Mouse (Mus musculus): ENCODE measurements around the gene Hmgb1.

Hmgb1 gene

GRCm38 (mm10) chr5:149184104-149184843, at the start of gene Hmgb1, which contains the start of gene Uspl1:
TSS of gene Hmgb1 (minus strand) at chr5:149184489.
TSS of gene Uspl1 (plus strand) at chr5:149184350.
- ATAC-seq (ENCODE audit: insufficient number of reproducible peaks, low FRiP score, low TSS enrichment) = peak; percentile 95

- 0 out of 2 replicates have a peak, but pooled peaks have one; percentile 18 for ATAC-seq (ENCODE audit: insufficient number of reproducible peaks, low FRiP score, low TSS enrichment)
Measured at GRCm38 (mm10) chr5:149229619-149230339, 45.5 kb upstream of the Hmgb1 start.

- peak; percentile 95 for ATAC-seq (ENCODE audit: insufficient number of reproducible peaks, low FRiP score, low TSS enrichment)
Measured at GRCm38 (mm10) chr5:149228700-149229618, 44.7 kb upstream of the Hmgb1 start.

GRCm38 (mm10) chr5:149224666-149225065, 40.4 kb upstream of the Hmgb1 start:
- no peak for ATAC-seq (ENCODE audit: insufficient number of reproducible peaks, low FRiP score, low TSS enrichment)

GRCm38 (mm10) chr5:149221355-149221754, 37.1 kb upstream of the Hmgb1 start:
- ATAC-seq (ENCODE audit: insufficient number of reproducible peaks, low FRiP score, low TSS enrichment) = no peak

GRCm38 (mm10) chr5:149219493-149219892, 35.2 kb upstream of the Hmgb1 start:
- no peak for ATAC-seq (ENCODE audit: insufficient number of reproducible peaks, low FRiP score, low TSS enrichment)

GRCm38 (mm10) chr5:149217524-149218357, 33.5 kb upstream of the Hmgb1 start:
- ATAC-seq (ENCODE audit: insufficient number of reproducible peaks, low FRiP score, low TSS enrichment) = no peak

- ATAC-seq (ENCODE audit: insufficient number of reproducible peaks, low FRiP score, low TSS enrichment) = no peak
Measured at GRCm38 (mm10) chr5:149215540-149215939, 31.3 kb upstream of the Hmgb1 start.

- ATAC-seq (ENCODE audit: insufficient number of reproducible peaks, low FRiP score, low TSS enrichment) = no peak
Measured at GRCm38 (mm10) chr5:149212806-149213205, 28.5 kb upstream of the Hmgb1 start.

- ATAC-seq (ENCODE audit: insufficient number of reproducible peaks, low FRiP score, low TSS enrichment) = no peak
Measured at GRCm38 (mm10) chr5:149211041-149211440, 26.8 kb upstream of the Hmgb1 start.

- no peak for ATAC-seq (ENCODE audit: insufficient number of reproducible peaks, low FRiP score, low TSS enrichment)
Measured at GRCm38 (mm10) chr5:149209328-149209727, 25.0 kb upstream of the Hmgb1 start.

GRCm38 (mm10) chr5:149208776-149209175, 24.5 kb upstream of the Hmgb1 start:
- ATAC-seq (ENCODE audit: insufficient number of reproducible peaks, low FRiP score, low TSS enrichment) = no peak

- ATAC-seq (ENCODE audit: insufficient number of reproducible peaks, low FRiP score, low TSS enrichment) = no peak
Measured at GRCm38 (mm10) chr5:149207661-149208060, 23.4 kb upstream of the Hmgb1 start.

- ATAC-seq (ENCODE audit: insufficient number of reproducible peaks, low FRiP score, low TSS enrichment) = no peak
Measured at GRCm38 (mm10) chr5:149206286-149206685, 22.0 kb upstream of the Hmgb1 start.

- no peak for ATAC-seq (ENCODE audit: insufficient number of reproducible peaks, low FRiP score, low TSS enrichment)
Measured at GRCm38 (mm10) chr5:149205265-149205664, 21.0 kb upstream of the Hmgb1 start.

- no peak for ATAC-seq (ENCODE audit: insufficient number of reproducible peaks, low FRiP score, low TSS enrichment)
Measured at GRCm38 (mm10) chr5:149204822-149205221, 20.5 kb upstream of the Hmgb1 start.

- no peak for ATAC-seq (ENCODE audit: insufficient number of reproducible peaks, low FRiP score, low TSS enrichment)
Measured at GRCm38 (mm10) chr5:149203796-149204375, 19.6 kb upstream of the Hmgb1 start.

GRCm38 (mm10) chr5:149202941-149203340, 18.7 kb upstream of the Hmgb1 start:
- ATAC-seq (ENCODE audit: insufficient number of reproducible peaks, low FRiP score, low TSS enrichment) = no peak

GRCm38 (mm10) chr5:149198782-149199181, 14.5 kb upstream of the Hmgb1 start:
- ATAC-seq (ENCODE audit: insufficient number of reproducible peaks, low FRiP score, low TSS enrichment) = no peak
